Mouse (Mus musculus) embryonic stem cell, embryonic (primary cell): ENCODE data around the gene Pagr1b.

ENCODE experiments used
- CTCF ChIA-PET, 4 experiments: fragments of 300-600 bp in 2 of 4; fragments of 350-600 bp in 2 of 4; sonication (Branson Sonifier 250); formaldehyde crosslinking; loops; one replicate each; lab custom pipeline; 2022; ENCODE audit warnings: inconsistent platforms in 2 of 4; lab: Charles Lee
- POLR2A ChIA-PET, 4 experiments: fragments of 300-600 bp in 2 of 4; fragments of 350-600 bp in 2 of 4; sonication (Branson Sonifier 250); formaldehyde crosslinking; loops; one replicate each; lab custom pipeline; 2022; ENCODE audit warnings: antibody characterized with exemption in 4 of 4, inconsistent platforms in 1 of 4; lab: Charles Lee

The Pagr1b gene

DNA sequence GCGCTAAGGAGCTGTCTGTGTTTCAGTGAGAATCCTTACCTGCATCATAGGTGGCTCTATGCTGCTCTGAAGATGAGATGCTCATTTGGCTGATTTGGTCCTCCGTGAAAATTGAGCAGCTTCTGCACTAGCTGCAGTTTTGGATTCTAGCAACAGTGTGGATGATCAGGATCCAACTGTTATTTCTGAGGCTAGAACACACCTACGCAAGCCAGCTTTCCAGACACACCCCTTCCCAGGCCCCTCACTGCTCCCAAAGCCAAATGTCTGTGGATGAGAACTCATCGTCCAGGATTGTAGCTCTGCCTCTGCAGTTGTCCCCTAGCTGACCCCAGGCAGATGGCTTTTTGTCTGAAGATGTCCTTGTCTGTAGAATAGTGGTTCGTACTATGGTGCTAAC is 55.2 kb downstream of the Pagr1b start:
- POLR2A ChIA-PET: interaction anchor here in 2 of 4 experiments (1.0 to 2.1 kb wide), 3 partner anchors 9 to 24 kb away, joined by 3 to 5 read pairs (median 3); no protein-coding TSS in a partner anchor
- CTCF ChIA-PET: interaction anchor here in 1 of 4 experiments (0.7 to 2.0 kb wide), 2 partner anchors 11 to 844 kb away, joined by 3 to 5 read pairs; partner anchors contain the start of gene Asphd1

DNA sequence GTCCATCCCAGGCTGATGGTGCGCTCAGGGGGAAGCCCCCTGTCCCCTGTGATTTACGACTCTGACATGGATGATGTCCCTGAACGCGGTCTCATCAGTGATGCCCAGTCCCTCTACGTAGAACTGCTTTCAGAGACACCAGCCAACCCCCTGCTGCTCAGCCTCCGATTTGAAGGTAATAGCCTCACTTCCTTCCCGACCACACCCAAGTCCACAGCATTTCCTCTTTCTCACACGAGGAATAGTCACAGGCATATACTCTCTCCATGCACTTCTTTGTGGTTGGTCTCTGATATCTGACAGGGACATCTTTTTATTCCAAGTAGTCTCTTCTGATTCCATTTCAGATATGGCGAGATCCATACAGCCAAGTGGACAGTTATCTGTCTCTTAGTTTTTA is 56.5 kb downstream of the Pagr1b start:
- POLR2A ChIA-PET: no interaction called here
- CTCF ChIA-PET: no interaction called here

DNA sequence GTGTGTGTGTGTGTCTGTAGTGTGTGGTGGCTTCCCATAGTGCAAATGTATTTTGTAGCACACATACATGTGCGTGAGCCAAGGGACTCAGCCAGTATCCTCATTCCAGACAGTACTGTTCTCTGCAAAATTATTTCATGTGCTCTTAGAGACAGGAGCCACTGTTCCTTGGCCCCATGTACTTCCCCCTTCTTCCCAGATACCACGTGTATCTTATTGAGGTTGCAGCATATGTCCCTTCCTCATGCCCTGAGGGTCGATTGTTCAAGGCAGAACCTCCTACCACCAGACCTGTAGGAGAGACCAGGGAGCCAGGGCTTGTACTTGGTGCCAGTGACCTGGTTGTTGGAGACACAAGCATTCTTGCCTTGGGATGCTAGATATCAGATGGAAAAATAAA is 61.2 kb downstream of the Pagr1b start:
- CTCF ChIA-PET: no interaction called here
- POLR2A ChIA-PET: no interaction called here

DNA sequence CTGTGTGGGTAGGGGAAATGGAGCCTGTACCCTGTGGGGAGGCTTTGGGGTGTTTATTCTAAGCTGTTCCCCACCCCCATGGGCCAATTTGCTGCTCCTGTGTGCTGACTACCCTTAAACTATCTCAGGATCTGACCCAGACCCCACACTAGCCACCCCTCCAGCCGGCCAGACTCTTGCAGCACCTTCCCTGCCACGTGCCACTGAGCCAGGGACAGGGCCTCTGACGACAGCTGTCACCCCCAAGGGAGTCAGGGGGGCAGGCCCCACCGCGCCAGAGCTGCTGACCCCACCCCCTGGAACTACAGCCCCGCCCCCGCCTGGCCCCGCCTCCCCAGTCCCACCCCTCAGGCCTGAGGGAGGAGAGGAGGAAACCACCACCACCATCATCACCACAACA is 63.6 kb downstream of the Pagr1b start:
- ChIA-PET POLR2A (interaction anchor here in 2 of 4 experiments (0.6 to 1.9 kb wide), 3 partner anchors 12 to 69 kb away, joined by 4 read pairs; no protein-coding TSS in a partner anchor), CTCF (no interaction called here)

DNA sequence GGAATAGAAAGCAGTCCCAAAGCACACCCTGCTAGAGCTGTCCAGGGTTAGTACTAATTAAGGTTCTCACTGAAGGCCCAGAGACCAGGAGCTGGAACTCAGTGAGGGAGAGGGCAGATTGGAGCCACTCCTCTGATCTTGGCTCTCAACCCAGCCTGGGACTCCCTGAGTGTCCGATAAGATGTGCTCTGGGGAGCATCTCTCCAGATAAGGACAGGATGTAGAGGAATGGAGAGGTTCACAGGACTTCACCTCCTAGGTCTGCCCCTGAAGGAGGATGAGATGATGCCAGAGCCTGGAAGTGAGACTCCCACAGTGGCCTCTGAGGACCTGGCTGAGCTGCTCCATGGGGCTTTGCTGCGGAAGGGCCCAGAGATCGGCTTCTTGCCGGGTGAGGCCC is 64.5 kb downstream of the Pagr1b start:
- ChIA-PET POLR2A (interaction anchor here in 3 of 4 experiments (0.6 to 2.7 kb wide), 6 partner anchors 9 to 76 kb away, joined by 3 to 8 read pairs (median 5); no protein-coding TSS in a partner anchor), CTCF (interaction anchor here in 1 of 4 experiments (0.5 kb wide), 1 partner anchor 1450 kb away, joined by 3 read pairs; no protein-coding TSS in a partner anchor)
